Mouse (Mus musculus): ENCODE measurements around the gene Usp35. TPM values are rescaled to one million over a fixed set of nuclear protein-coding genes. Genes with fewer than 3 reads are reported as not detected.

Usp35 gene
- polyA plus RNA-seq, 1 experiment, result not detected

GRCm38 (mm10) chr7:97262541-97262940, 69.3 kb downstream of the Usp35 start:
- Histone ChIP-seq H3K4me1 (ENCODE audit: control insufficient read depth, insufficient read depth, low read length) (no peaks in the 10 kb centered on the region), H3K27ac (ENCODE audit: insufficient read depth, low read depth, low read length) (no peak overlapping the region), H3K4me3 (ENCODE audit: insufficient read depth, low read depth, low read length) (no peak overlapping the region)
- TF ChIP-seq POLR2A (IDR thresholded peaks at IDR 0.05; ENCODE audit: insufficient read depth, low read depth, low read length), result no peak
- TF ChIP-seq CTCF (IDR thresholded peaks at IDR 0.05; ENCODE audit: insufficient read depth, low read depth, low read length), result no peak
- 33% methylated on average over 1 of the region's 1 CpGs for WGBS

Other genes with a start within 250 kb of the Usp35 start
- not detected in 2 replicates for gene Kctd21, start 307 bp upstream of the Usp35 start, polyA plus RNA-seq (2012; ENCODE audit: insufficient read depth, insufficient read length, low replicate concordance, missing spikeins)
- not detected in 2 replicates for gene Alg8, start 39.6 kb upstream of the Usp35 start, polyA plus RNA-seq (2012; ENCODE audit: insufficient read depth, insufficient read length, low replicate concordance, missing spikeins)
- gene Ndufc2, start 68.0 kb upstream of the Usp35 start, polyA plus RNA-seq (2012; ENCODE audit: insufficient read depth, insufficient read length, low replicate concordance, missing spikeins), result not detected in 2 replicates
- gene Thrsp, start 85.7 kb upstream of the Usp35 start, polyA plus RNA-seq (2012; ENCODE audit: insufficient read depth, insufficient read length, low replicate concordance, missing spikeins), result not detected in 2 replicates
- gene Kctd14, start 119.3 kb upstream of the Usp35 start, polyA plus RNA-seq (2012; ENCODE audit: insufficient read depth, insufficient read length, low replicate concordance, missing spikeins), result not detected in 2 replicates
- gene Ints4, start 148.9 kb upstream of the Usp35 start, polyA plus RNA-seq (2012; ENCODE audit: insufficient read depth, insufficient read length, low replicate concordance, missing spikeins), result not detected in 2 replicates
- not detected in 2 replicates for gene Aamdc, start 247.5 kb upstream of the Usp35 start, polyA plus RNA-seq (2012; ENCODE audit: insufficient read depth, insufficient read length, low replicate concordance, missing spikeins)
- gene Rsf1, start 247.9 kb upstream of the Usp35 start, polyA plus RNA-seq (2012; ENCODE audit: insufficient read depth, insufficient read length, low replicate concordance, missing spikeins), result 69.4 and 122 TPM in 2 replicates